Mouse (Mus musculus): ENCODE measurements around the gene Neil3.
"Not testable (repeated sequence)": the region's sequence is repeated elsewhere in the genome, so short reads cannot be mapped to it uniquely, and the experiment has no call there.

Neil3 gene

DNA sequence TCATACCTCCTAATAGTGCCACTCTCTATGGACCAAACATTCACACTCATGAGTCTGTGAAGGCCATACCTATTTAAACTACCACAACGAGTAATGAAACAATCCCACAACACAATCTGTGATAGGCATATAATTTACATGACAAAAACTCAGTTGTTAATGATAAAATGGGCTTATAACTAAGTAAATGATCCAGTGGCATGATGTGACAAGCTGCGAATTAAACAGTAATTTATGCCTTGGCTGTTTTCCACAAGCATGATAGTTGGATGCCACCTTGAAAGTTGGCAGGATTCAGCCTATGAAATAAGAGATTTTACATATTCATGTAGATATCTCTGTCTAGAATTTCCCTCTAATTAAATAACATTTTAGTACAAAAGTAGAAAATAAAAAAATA is 99.3 kb downstream of the Neil3 start:
- DNase-seq (ENCODE audit: inconsistent age in 2 of 2, low spot score in 1 of 2): no peak

DNA sequence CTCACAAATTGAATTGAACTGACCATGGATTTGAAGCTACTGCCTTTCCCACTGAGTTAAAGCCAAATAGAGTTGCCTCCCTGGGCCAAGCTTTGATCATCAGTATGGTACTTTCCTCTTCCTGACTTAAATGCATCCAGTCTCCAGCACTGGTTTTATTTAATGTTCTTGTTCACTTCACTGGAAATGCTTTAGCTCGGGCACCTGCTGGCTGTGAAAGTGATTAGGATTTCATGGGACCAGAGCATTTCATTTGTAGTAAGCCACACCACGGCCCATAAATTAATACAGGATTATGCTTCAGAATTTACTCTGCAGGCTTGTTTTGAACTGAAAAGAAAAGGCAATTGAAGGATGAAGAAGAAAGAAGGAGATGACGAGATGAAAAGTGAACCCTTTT is 100.8 kb downstream of the Neil3 start:
- not testable (repeated sequence) for DNase-seq (ENCODE audit: inconsistent age in 2 of 2, low spot score in 1 of 2)

Data from adrenal gland, adult (tissue).